Mouse (Mus musculus): ENCODE results near the gene Abcc12. TPM values are rescaled to one million over a fixed set of nuclear protein-coding genes. Genes with fewer than 3 reads are reported as not detected.

Abcc12 gene
- polyA plus RNA-seq, 2 experiments: 0.02 TPM; not detected in 1

DNA sequence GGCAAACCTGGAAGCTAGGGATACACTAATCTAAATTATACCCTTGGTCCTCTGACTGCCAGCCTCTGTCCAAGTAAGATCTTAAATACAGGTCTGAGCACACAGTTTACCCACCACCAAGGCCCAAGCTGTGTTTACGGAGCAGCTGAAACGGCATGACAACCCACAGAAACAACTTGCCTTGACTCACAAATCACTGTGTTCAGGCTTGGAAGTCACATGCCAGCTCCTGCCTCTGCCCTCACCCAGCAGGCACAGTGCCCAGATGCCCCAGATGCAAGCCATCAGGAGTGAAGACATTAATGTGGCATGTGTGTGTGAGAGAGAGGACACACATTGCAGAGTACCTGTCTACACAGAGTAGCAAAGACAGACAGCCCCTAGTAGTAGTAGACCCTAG is 136.7 kb downstream of the Abcc12 start:
- Histone ChIP-seq H3K36me3 (replicated peaks; ENCODE audit: control insufficient read depth, insufficient read depth, low read depth) (no peaks in the 10 kb centered on the region), H3K27me3 (ENCODE audit: control insufficient read depth, insufficient read depth, low read length) (no peaks in the 10 kb centered on the region), H3K9ac (replicated peaks) (no peak overlapping the region), H3K27ac (no peak overlapping the region), H3K4me1 (replicated peaks; ENCODE audit: control insufficient read depth in 2 of 2, insufficient read depth in 2 of 2, low read length in 1 of 2) (no peaks in the 10 kb centered on the region), H3K9me3 (ENCODE audit: control insufficient read depth, low read length) (no peaks in the 10 kb centered on the region), H3K4me3 (ENCODE audit: insufficient read depth in 1 of 2, low read depth in 2 of 2, low read length in 2 of 2) (no peak overlapping the region), H3K4me2 (ENCODE audit: low read depth) (no peak overlapping the region)
- no peak for DNase-seq (ENCODE audit: low read depth in 3 of 3, low spot score in 3 of 3)
- no peak for ATAC-seq (ENCODE audit: insufficient read depth)
- WGBS (ENCODE audit: insufficient replicate concordance): 72% methylated on average over 2 of the region's 2 CpGs
- TF ChIP-seq EP300 (IDR thresholded peaks at IDR 0.05; ENCODE audit: low read depth): no peak
- no peak for TF ChIP-seq CTCF (IDR thresholded peaks at IDR 0.05; ENCODE audit: low read depth)

DNA sequence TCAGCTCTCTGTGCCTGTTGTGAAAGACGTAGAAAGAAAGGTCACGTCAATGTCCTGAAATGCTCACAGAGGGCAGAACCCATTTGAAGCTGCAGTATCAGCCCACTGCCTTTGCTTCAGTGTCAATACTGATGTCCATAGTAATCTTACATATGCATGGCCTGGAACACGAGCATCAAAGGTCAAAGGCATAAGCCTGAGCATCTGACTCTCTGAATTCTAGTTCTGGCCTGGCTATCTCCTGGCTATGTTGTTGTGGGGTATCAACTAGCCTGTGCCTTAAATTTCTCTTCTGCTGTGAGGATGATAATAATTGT is 141.5 kb downstream of the Abcc12 start:
- WGBS (ENCODE audit: insufficient replicate concordance): 62% methylated on average over 3 of the region's 3 CpGs
- H3K4me2 ChIP-seq (ENCODE audit: low read depth): no peak overlapping the region
- DNase-seq (ENCODE audit: low read depth in 3 of 3, low spot score in 3 of 3) (no peak), ATAC-seq (ENCODE audit: insufficient read depth) (no peak)
- H3K27me3 ChIP-seq (ENCODE audit: control insufficient read depth, insufficient read depth, low read length): no peaks in the 10 kb centered on the region
- TF ChIP-seq CTCF (IDR thresholded peaks at IDR 0.05; ENCODE audit: low read depth) (no peak), EP300 (IDR thresholded peaks at IDR 0.05; ENCODE audit: low read depth) (no peak)
- H3K9ac ChIP-seq (replicated peaks): no peak overlapping the region
- no peaks in the 10 kb centered on the region for H3K4me1 ChIP-seq (replicated peaks; ENCODE audit: control insufficient read depth in 2 of 2, insufficient read depth in 2 of 2, low read length in 1 of 2)
- H3K9me3 ChIP-seq (ENCODE audit: control insufficient read depth, low read length): no peaks in the 10 kb centered on the region
- no peaks in the 10 kb centered on the region for H3K36me3 ChIP-seq (replicated peaks; ENCODE audit: control insufficient read depth, insufficient read depth, low read depth)
- no peak overlapping the region for H3K4me3 ChIP-seq (ENCODE audit: insufficient read depth in 1 of 2, low read depth in 2 of 2, low read length in 2 of 2)
- no peak overlapping the region for H3K27ac ChIP-seq

DNA sequence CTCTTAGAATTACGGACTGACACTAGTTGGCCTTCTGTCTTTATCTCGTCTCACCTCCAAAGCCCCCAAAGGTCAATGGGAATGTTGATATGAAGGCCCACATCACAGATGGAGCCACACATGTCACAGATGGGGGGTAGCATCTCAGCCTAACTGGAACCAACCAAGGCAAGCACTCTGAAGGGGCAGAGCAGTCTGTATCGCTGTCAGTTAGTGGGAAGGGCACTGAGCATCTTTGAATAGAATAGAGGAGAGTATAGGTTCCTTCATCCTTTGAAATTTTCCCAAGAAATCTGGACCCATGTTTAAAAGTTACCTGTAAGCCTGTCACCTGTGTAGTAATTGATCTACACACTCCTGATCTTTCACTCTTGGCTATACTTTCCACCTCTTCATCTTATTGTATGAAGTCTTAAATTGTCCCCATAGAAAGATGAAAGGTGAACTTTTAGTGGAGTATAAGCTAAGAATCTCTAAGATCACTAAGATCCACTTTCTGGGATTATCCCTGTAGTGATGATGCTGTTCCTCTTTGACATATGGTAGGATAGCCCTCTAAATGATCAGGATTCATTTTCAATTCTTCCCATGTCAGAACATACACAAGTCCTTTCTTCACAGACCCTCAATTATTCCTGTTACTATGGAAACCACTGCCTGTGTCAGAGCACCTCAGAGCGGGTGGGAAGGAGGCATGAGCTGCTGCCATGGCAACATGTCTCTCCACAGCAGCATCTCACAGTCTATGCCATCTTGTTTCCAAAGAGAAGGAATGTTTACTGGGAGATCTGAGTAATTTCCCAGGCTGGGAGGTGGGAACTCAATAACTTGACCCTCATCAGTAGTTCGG is 142.1 kb downstream of the Abcc12 start:
- H3K36me3 ChIP-seq (replicated peaks; ENCODE audit: control insufficient read depth, insufficient read depth, low read depth): no peaks in the 10 kb centered on the region
- H3K27ac ChIP-seq: no peak overlapping the region
- H3K9me3 ChIP-seq (ENCODE audit: control insufficient read depth, low read length): no peaks in the 10 kb centered on the region
- no peaks in the 10 kb centered on the region for H3K4me1 ChIP-seq (replicated peaks; ENCODE audit: control insufficient read depth in 2 of 2, insufficient read depth in 2 of 2, low read length in 1 of 2)
- H3K4me2 ChIP-seq (ENCODE audit: low read depth): no peak overlapping the region
- no peak for TF ChIP-seq EP300 (IDR thresholded peaks at IDR 0.05; ENCODE audit: low read depth)
- no peak for TF ChIP-seq CTCF (IDR thresholded peaks at IDR 0.05; ENCODE audit: low read depth)
- 50% methylated on average over 5 of the region's 5 CpGs for WGBS (ENCODE audit: insufficient replicate concordance)
- ATAC-seq (ENCODE audit: insufficient read depth) (no peak), DNase-seq (ENCODE audit: low read depth in 3 of 3, low spot score in 3 of 3) (no peak)
- no peaks in the 10 kb centered on the region for H3K27me3 ChIP-seq (ENCODE audit: control insufficient read depth, insufficient read depth, low read length)
- no peak overlapping the region for H3K9ac ChIP-seq (replicated peaks)
- H3K4me3 ChIP-seq (ENCODE audit: insufficient read depth in 1 of 2, low read depth in 2 of 2, low read length in 2 of 2): no peak overlapping the region

DNA sequence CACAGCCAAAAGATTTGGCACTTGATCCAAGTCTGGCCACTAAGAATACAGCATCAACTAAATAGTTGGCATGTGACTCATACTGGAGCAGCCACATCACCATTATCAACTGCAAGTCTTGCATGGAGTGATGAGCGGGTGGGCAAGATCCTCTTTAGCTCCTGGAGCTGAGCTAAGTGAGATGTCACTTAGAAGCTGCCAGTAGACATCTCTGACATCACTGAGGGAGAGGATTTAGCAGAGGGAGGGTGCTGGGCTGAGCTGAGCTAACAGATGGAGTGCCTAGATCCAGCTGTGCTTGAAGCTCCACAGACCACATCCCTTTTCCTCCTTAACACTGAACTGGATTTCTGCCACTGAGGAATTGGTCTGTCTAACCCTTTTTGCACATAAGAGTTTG is 143.1 kb downstream of the Abcc12 start:
- ATAC-seq (ENCODE audit: insufficient read depth): no peak
- H3K9ac ChIP-seq (replicated peaks): no peak overlapping the region
- H3K27ac ChIP-seq: no peak overlapping the region
- no peaks in the 10 kb centered on the region for H3K4me1 ChIP-seq (replicated peaks; ENCODE audit: control insufficient read depth in 2 of 2, insufficient read depth in 2 of 2, low read length in 1 of 2)
- no peak for DNase-seq (ENCODE audit: low read depth in 3 of 3, low spot score in 3 of 3)
- no peaks in the 10 kb centered on the region for H3K36me3 ChIP-seq (replicated peaks; ENCODE audit: control insufficient read depth, insufficient read depth, low read depth)
- no peak for TF ChIP-seq EP300 (IDR thresholded peaks at IDR 0.05; ENCODE audit: low read depth)
- no peak for TF ChIP-seq CTCF (IDR thresholded peaks at IDR 0.05; ENCODE audit: low read depth)
- no peaks in the 10 kb centered on the region for H3K9me3 ChIP-seq (ENCODE audit: control insufficient read depth, low read length)
- H3K4me3 ChIP-seq (ENCODE audit: insufficient read depth in 1 of 2, low read depth in 2 of 2, low read length in 2 of 2): no peak overlapping the region
- no peak overlapping the region for H3K4me2 ChIP-seq (ENCODE audit: low read depth)
- H3K27me3 ChIP-seq (ENCODE audit: control insufficient read depth, insufficient read depth, low read length): no peaks in the 10 kb centered on the region
- 36% methylated on average over 1 of the region's 1 CpGs for WGBS (ENCODE audit: insufficient replicate concordance)

Small RNA genes lying within 50 kb of the gene (microRNA-seq; reads per million reads assigned to microRNA genes)
- gene Gm44348: not detected

Other genes with a start within 250 kb of the Abcc12 start
- 15.3 and 16.6 TPM in 2 replicates for gene Lonp2, start 43.4 kb upstream of the Abcc12 start, polyA plus RNA-seq (2012; rRNA removed)
- gene Lonp2, start 43.4 kb upstream of the Abcc12 start, polyA plus RNA-seq (2014; fragmentation: Nextera tagmentation; extraction: Ambion mirVana): 34.2 and 36.3 TPM in 2 replicates
- gene Gm10638, start 165.0 kb upstream of the Abcc12 start, polyA plus RNA-seq (2012; rRNA removed): 0.27 and 0.33 TPM in 2 replicates
- gene Gm10638, start 165.0 kb upstream of the Abcc12 start, polyA plus RNA-seq (2014; fragmentation: Nextera tagmentation; extraction: Ambion mirVana): 1.1 and 1.5 TPM in 2 replicates
- 8.7 and 9.5 TPM in 2 replicates for gene Siah1a, start 165.2 kb upstream of the Abcc12 start, polyA plus RNA-seq (2012; rRNA removed)
- gene Siah1a, start 165.2 kb upstream of the Abcc12 start, polyA plus RNA-seq (2014; fragmentation: Nextera tagmentation; extraction: Ambion mirVana): 14.0 and 16.0 TPM in 2 replicates

All from liver, embryonic 14.5 days (tissue).